Mouse (Mus musculus) frontal cortex, postnatal 14 days (tissue): ENCODE data around the gene Gm44805.
"Not testable (repeated sequence)": the region's sequence is repeated elsewhere in the genome, so short reads cannot be mapped to it uniquely, and the experiment has no call there.

Experiments used
- DNase-seq, 2 experiments: peaks; one replicate each; pipeline ENCODE4 v3.0.0; 2022; ENCODE audit warnings: low spot score in 2 of 2

Gene Gm44805

GRCm38 (mm10) chr7:19699827-19700148, 18.6 kb upstream of the Gm44805 start:
- DNase-seq = no peak

DNA sequence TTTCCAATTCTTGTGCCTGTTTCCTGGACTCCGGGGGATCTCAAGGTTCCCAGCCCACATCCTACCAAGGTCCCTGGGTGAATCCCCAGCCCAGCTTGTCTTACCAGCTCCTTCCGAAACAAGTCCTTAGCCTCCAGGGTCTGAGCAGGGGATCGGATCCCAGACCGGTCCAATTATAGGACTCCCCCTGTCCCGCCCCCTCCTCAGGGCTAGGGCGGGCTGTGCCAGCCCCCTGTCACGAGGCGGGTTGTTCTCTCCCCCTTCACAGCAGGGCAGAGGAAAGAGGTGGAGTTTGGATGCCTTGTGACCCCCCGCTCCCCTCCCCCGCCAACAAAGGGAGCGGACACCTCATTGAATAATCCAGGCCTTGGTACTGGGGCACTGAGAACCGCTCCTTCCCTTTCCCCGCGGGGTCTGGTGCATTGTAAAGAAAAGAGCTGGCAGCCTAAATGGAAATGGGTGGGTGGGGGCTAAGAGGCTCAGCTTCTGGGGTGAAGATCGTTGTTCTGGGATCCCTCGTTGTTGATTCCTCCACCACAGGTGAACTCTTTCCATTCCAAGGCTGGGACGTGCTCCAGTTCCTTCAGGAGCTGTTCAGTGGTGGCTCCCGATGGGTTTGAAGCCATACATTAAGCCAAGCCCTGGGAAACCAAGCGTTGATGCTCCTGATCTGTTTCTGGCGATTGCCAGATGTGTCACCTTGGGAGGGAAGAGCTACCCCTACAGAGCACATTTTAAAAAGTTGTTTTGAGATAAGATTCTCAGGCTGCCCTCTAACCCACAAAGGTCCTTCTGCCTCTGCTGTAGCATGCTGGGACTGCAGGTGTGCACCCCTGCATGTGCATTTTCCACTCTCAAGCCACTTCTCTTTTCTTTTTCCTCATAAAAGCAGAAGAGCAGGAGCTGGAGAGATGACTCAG, 17.9 kb upstream of the Gm44805 start, which contains the start of gene Apoe:
Gene Apoe, minus strand, starts transcription at position 282 of the 920 bp plus-strand sequence.
- peak in 1 of 2 experiments; percentile 73 for DNase-seq

- DNase-seq = no peak
Observed at GRCm38 (mm10) chr7:19697949-19698906, 17.0 kb upstream of the Gm44805 start.

GRCm38 (mm10) chr7:19696336-19696873, 15.2 kb upstream of the Gm44805 start:
- DNase-seq = no peak

DNA sequence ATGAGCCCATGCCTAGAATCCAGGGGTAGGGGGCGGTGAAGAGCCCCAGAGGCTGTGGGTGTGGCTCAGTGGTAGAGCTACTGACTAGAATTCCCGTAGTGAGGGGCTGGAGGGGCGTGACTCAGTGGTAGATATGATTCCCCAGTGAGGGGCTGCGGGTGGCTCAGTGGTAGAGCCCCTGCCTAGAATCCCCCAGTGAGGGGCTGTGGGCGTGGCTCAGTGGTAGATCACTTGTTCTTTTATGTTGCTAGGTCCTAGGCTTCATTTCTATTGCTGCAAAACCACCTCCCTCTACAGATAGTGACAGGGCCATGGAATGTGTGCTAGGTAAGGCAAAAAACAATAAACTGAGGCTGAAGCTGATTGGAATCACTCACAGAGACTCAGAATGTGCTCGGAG, 14.7 kb upstream of the Gm44805 start:
- no peak for DNase-seq

DNA sequence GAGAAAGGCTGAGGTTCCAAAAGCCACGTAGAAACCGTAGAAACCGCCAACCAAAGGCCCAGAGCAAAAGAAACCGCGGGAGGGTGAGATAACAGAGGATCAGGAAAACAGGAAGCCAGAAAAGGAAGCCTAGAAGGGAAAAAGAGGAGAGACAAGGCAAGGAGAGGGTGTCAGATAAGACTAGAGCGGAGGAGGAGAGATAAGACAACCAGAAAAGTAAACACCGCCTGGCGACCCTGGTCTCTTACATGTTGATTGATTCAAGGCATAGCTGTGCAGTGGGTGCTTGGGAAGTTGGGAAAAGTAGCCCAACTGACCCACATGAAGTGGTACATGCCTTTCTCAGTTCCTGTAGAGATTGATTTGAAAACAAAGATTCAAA, 14.0 kb upstream of the Gm44805 start:
- DNase-seq = no peak

GRCm38 (mm10) chr7:19694336-19695212, 13.4 kb upstream of the Gm44805 start:
- no peak for DNase-seq

DNA sequence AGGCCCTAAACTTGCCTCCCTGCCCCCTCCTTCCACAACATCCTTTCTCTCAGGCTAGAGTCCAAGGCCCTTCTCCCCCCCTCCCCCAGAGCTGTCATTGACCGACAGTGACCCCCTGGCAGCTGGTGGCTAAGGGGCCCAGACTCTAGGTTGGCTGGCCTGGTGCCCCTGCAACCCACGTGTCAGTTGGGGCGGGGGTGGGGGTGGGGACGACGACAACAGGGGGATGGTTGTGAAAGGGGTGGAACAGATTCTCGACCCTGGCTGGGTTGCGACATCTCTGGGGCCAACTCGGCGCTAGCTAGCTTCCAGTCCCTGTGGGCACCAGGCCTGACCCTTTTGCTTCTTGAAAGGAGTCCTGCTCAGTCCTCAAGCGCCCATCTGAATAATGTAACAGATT, 12.2 kb upstream of the Gm44805 start:
- DNase-seq = no peak

DNA sequence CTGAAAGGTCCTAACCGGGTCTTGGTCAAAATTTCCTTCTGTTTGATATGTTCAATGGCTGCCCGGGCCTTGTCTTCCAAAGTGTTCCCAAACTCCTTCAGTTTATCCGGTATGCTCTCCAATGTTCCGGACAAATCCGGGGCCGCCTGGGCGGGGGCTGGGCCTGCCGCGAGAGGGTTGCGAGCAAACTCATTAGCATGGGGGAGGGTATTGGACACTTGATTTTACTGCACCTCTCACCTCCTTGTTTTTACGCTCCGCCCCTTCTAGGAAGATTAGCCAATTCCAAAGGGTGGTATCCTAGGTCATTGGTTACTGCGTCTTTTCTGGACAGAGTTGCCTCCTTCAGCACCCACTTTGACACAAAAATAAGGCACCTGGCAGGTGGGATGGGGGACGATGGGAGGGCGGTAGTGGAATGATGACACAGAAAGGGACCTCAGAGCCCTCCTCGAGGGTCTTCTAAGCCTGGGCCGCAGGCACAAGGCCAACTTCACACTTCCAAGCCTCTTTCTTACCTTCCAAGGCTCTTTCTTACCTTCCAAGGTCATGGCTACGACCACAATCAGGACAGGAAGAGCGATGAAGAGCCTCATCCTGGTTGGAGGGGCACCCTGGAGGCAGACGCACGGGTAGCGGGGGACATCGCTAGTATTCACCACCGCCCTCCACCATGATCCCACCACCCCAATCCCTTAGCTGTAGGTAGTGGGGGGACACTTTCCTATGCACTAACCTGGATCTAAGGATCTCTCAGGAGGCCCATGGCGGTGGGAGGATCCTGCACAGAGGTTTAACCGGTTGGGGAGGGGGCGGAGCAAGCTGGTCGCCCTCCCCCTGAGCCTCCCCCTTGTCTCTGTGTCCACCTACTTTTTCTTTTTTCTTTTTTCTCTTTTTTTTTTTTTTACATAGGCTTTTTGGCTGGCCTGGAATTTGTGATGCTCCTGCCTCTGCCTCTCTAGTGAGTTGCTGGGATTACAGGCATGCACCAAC, 10.9 kb upstream of the Gm44805 start, which contains the start of gene Apoc1:
Gene Apoc1, minus strand, starts transcription at position 788 of the 993 bp plus-strand sequence.
- no peak for DNase-seq

- DNase-seq = no peak
Observed at GRCm38 (mm10) chr7:19691434-19691833, 10.2 kb upstream of the Gm44805 start.

- no peak for DNase-seq
Observed at GRCm38 (mm10) chr7:19690845-19691244, 9.6 kb upstream of the Gm44805 start.

- DNase-seq = no peak
Observed at GRCm38 (mm10) chr7:19688611-19689010, 7.4 kb upstream of the Gm44805 start.

DNA sequence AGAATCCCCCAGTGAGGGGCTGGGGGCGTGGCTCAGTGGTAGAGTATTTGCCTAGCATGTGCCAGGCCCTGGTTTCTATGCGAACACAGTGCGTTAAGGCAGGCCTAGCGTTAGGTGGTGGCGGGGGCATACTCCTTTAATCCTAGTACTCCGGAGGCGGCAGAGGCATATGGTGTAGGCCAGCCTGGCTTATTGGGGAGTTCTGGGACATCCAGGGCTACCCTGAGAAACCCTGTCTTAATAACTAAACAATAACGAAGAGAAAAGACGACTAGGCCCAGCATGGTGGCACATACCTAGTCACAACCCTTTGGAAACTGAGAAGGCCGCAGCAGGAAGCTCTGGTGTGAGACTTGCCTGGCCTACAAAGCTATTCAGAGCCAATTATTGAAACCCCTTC, 6.9 kb upstream of the Gm44805 start:
- DNase-seq = no peak

GRCm38 (mm10) chr7:19686927-19687583, 5.8 kb upstream of the Gm44805 start:
- DNase-seq = not testable (repeated sequence)

- no peak for DNase-seq
Observed at GRCm38 (mm10) chr7:19686521-19686920, 5.3 kb upstream of the Gm44805 start.

- DNase-seq = no peak
Observed at GRCm38 (mm10) chr7:19685374-19685773, 4.2 kb upstream of the Gm44805 start.

- DNase-seq = no peak
Observed at GRCm38 (mm10) chr7:19683771-19684201, 2.6 kb upstream of the Gm44805 start.

DNA sequence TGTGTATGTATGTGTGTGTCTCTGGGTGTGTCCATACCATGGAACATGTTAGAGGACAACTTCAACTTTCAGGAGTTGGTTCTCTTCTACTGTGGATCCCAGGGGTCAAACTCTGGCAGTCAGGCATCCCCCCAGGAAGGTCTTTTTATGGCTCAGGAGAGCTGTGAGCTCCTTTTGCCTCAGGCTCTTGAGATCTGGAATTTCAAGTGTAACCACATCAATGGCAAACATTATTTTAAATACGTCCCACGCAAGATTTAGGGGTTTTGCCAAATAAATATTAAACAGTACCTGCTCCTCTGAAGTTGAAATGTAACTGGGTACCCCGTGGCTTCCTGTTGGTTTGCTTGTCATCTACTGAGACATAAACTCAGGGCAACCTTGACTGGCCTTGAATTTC, 1.8 kb upstream of the Gm44805 start:
- no peak for DNase-seq

DNA sequence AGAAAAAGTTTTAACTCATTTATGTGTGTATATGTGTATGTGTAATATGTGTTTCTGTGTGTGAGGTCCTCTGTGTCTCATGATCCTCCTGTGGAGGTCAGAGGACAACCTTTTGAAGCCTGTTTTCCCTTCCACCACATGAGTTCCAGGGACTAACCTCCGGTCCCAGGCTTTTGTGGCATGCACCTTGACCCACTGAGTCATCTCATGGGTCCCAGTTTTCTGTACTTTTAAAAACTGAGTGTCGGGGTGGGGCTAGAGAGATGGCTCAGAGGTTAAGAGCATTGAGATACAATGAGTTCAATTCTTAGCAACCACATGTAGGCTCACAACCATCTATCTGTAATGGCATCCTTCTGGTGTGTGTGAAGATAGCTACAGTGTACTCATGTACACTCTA, 521 bp downstream of the Gm44805 start:
- no peak for DNase-seq
